Mouse (Mus musculus): ENCODE measurements around the gene Fmo1.

- TF ChIP-seq HCFC1 (IDR thresholded peaks at IDR 0.05; ENCODE audit: borderline replicate concordance, insufficient read depth, low read length), result no peak
- no peak for TF ChIP-seq ZC3H11A (IDR thresholded peaks at IDR 0.05; ENCODE audit: borderline replicate concordance, low read depth, low read length)
- TF ChIP-seq MAFK (IDR thresholded peaks at IDR 0.05; ENCODE audit: insufficient read depth, low read depth, low read length), result no peak
- no peak for TF ChIP-seq CHD2 (IDR thresholded peaks at IDR 0.05; ENCODE audit: low read depth, low read length)
- no peak for TF ChIP-seq ZNF384 (IDR thresholded peaks at IDR 0.05; ENCODE audit: low read depth, low read length)
Observed at GRCm38 (mm10) chr1:162847554-162847953, 18.9 kb downstream of the Fmo1 start.

Data from ES-E14 (cell line).